Mouse (Mus musculus) erythroblast, adult 5-6 weeks (primary cell): ENCODE data around the gene Ctso. TPM values are rescaled to one million over a fixed set of nuclear protein-coding genes. Genes with fewer than 3 reads are reported as not detected.

Experiments
- total RNA-seq, 2 experiments: library from RNA; stranded (forward) in 1 of 2; stranded (reverse) in 1 of 2; fragments of 150-400 nt in 1 of 2; fragments of 200-764, 138-1000 nt in 1 of 2; gene quantifications; 2 replicates each; pipeline versions ENCODE4 v1.2.3 to v1.2.4; 2015 to 2017; ENCODE audit warnings: low replicate concordance in 2 of 2

Gene Ctso
- total RNA-seq, 2 experiments from 2014 or later = 3.7 to 7.1 TPM

Other genes with a start within 250 kb of the Ctso start
- gene Tdo2, start 43.6 kb downstream of the Ctso start, total RNA-seq (2015; ENCODE audit: low replicate concordance) = not detected in 2 replicates
- not detected in 2 replicates for gene Tdo2, start 43.6 kb downstream of the Ctso start, total RNA-seq (2017; ENCODE audit: low replicate concordance)
- gene Asic5, start 49.7 kb downstream of the Ctso start, total RNA-seq (2015; ENCODE audit: low replicate concordance) = not detected in 2 replicates
- gene Asic5, start 49.7 kb downstream of the Ctso start, total RNA-seq (2017; ENCODE audit: low replicate concordance) = not detected in 2 replicates
- 8.5 TPM in 1 of 2 replicates, not detected in the other for gene Gucy1b1, start 142.1 kb downstream of the Ctso start, total RNA-seq (2015; ENCODE audit: low replicate concordance)
- gene Gucy1b1, start 142.1 kb downstream of the Ctso start, total RNA-seq (2017; ENCODE audit: low replicate concordance) = not detected in 2 replicates
- gene Gucy1a1, start 213.2 kb downstream of the Ctso start, total RNA-seq (2015; ENCODE audit: low replicate concordance) = 0.21 TPM in 1 of 2 replicates, not detected in the other
- gene Gucy1a1, start 213.2 kb downstream of the Ctso start, total RNA-seq (2017; ENCODE audit: low replicate concordance) = not detected in 2 replicates